Mouse (Mus musculus): Measurements from ENCODE around the gene Phf13. TPM values are rescaled to one million over a fixed set of nuclear protein-coding genes. Genes with fewer than 3 reads are reported as not detected.
A peak's percentile ranks its signal among the peaks of the same experiment; 100 is the strongest.

The Phf13 gene
- polyA plus RNA-seq, 1 experiment from 2014 or later = 23.1 TPM

DNA sequence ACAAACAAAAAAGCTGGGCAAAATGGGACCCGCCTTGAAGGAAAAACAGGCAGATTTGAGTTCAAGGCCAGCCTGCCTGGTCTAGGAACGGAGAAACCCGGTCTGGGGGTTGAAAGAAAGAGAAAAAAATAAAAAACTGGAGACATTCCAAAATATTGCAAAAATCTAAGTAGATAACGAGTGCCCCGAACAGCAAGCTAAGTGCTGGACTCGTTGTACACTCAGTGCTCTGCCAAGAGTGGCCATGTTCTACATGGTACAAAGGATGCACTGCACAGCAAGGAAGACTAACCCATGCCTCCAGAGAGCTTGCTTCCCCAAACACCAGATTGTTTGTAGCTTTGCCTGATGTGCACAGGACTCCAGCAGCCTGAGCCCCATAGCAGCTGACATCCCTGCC is 3.0 kb downstream of the Phf13 start:
- 90% methylated on average over 6 of the region's 6 CpGs for WGBS
- ATAC-seq (replicated peaks; ENCODE audit: insufficient number of reproducible peaks, low FRiP score, low TSS enrichment, low read depth) (no peak), DNase-seq (ENCODE audit: low spot score) (no peak)
- Histone ChIP-seq H3K9me3 (replicated peaks; ENCODE audit: control insufficient read depth, low read length) (no peaks in the 10 kb centered on the region), H3K27ac (replicated peaks; ENCODE audit: low read depth, low read length) (no peak overlapping the region), H3K4me1 (ENCODE audit: control insufficient read depth, insufficient read depth, low read length) (peaks cover 4% of the 10 kb centered on the region), H3K4me2 (ENCODE audit: low read depth, low read length) (no peak overlapping the region), H3K36me3 (replicated peaks; ENCODE audit: control insufficient read depth, insufficient read depth, low read depth, low read length) (peaks cover 7% of the 10 kb centered on the region), H3K4me3 (ENCODE audit: low read depth, low read length) (no peak overlapping the region), H3K9ac (replicated peaks; ENCODE audit: low read length) (no peak overlapping the region), H3K27me3 (ENCODE audit: control insufficient read depth, insufficient read depth, low read length) (no peaks in the 10 kb centered on the region)

- H3K4me2 ChIP-seq (ENCODE audit: low read depth, low read length) = no peak overlapping the region
- no peak overlapping the region for H3K4me3 ChIP-seq (ENCODE audit: low read depth, low read length)
- peaks cover 4% of the 10 kb centered on the region for H3K4me1 ChIP-seq (ENCODE audit: control insufficient read depth, insufficient read depth, low read length)
- H3K27me3 ChIP-seq (ENCODE audit: control insufficient read depth, insufficient read depth, low read length) = no peaks in the 10 kb centered on the region
- H3K27ac ChIP-seq (replicated peaks; ENCODE audit: low read depth, low read length) = no peak overlapping the region
- no peaks in the 10 kb centered on the region for H3K9me3 ChIP-seq (replicated peaks; ENCODE audit: control insufficient read depth, low read length)
- H3K9ac ChIP-seq (replicated peaks; ENCODE audit: low read length) = no peak overlapping the region
- DNase-seq (ENCODE audit: low spot score) (no peak), ATAC-seq (replicated peaks; ENCODE audit: insufficient number of reproducible peaks, low FRiP score, low TSS enrichment, low read depth) (no peak)
- peaks cover 7% of the 10 kb centered on the region for H3K36me3 ChIP-seq (replicated peaks; ENCODE audit: control insufficient read depth, insufficient read depth, low read depth, low read length)
- 91% methylated on average over 9 of the region's 9 CpGs for WGBS
Observed at GRCm38 (mm10) chr4:151992091-151992490, 4.0 kb downstream of the Phf13 start.

- H3K4me3 ChIP-seq (ENCODE audit: low read depth, low read length) = peak overlapping the region; percentile 80
- no peak overlapping the region for H3K27ac ChIP-seq (replicated peaks; ENCODE audit: low read depth, low read length)
- H3K9me3 ChIP-seq (replicated peaks; ENCODE audit: control insufficient read depth, low read length) = no peaks in the 10 kb centered on the region
- H3K9ac ChIP-seq (replicated peaks; ENCODE audit: low read length) = peak overlapping the region; percentile 91; the same call in 1 of the 2 replicates
- H3K36me3 ChIP-seq (replicated peaks; ENCODE audit: control insufficient read depth, insufficient read depth, low read depth, low read length) = peaks cover 7% of the 10 kb centered on the region
- no peaks in the 10 kb centered on the region; the same call in 1 of the 2 replicates for H3K4me1 ChIP-seq (ENCODE audit: control insufficient read depth, insufficient read depth, low read length)
- no peak for DNase-seq (ENCODE audit: low spot score)
- 32% methylated on average over 6 of the region's 6 CpGs for WGBS
- 0 out of 2 replicates have a peak, but pooled peaks have one; percentile 19 for ATAC-seq (replicated peaks; ENCODE audit: insufficient number of reproducible peaks, low FRiP score, low TSS enrichment, low read depth)
- peak overlapping the region; percentile 10; the same call in 1 of the 2 replicates for H3K4me2 ChIP-seq (ENCODE audit: low read depth, low read length)
- H3K27me3 ChIP-seq (ENCODE audit: control insufficient read depth, insufficient read depth, low read length) = no peaks in the 10 kb centered on the region
Observed at GRCm38 (mm10) chr4:151989110-151989488, 7.0 kb downstream of the Phf13 start.

GRCm38 (mm10) chr4:151988342-151989109 is 7.5 kb downstream of the Phf13 start, which contains the start of gene Thap3:
TSS of gene Thap3 (minus strand) at chr4:151988997.
- DNase-seq (ENCODE audit: low spot score) (peak; percentile 81), ATAC-seq (replicated peaks; ENCODE audit: insufficient number of reproducible peaks, low FRiP score, low TSS enrichment, low read depth) (peak; percentile 37)
- no peaks in the 10 kb centered on the region for H3K27me3 ChIP-seq (ENCODE audit: control insufficient read depth, insufficient read depth, low read length)
- peak within 1 kb of the TSS; percentile 70 for H3K4me2 ChIP-seq (ENCODE audit: low read depth, low read length)
- peak within 1 kb of the TSS; percentile 66 for H3K27ac ChIP-seq (replicated peaks; ENCODE audit: low read depth, low read length)
- WGBS = 1% methylated on average over 54 of the region's 54 CpGs
- H3K9ac ChIP-seq (replicated peaks; ENCODE audit: low read length) = peak within 1 kb of the TSS; percentile 91
- peak within 1 kb of the TSS; percentile 80 for H3K4me3 ChIP-seq (ENCODE audit: low read depth, low read length)
- no peaks in the 10 kb centered on the region; the same call in 1 of the 2 replicates for H3K4me1 ChIP-seq (ENCODE audit: control insufficient read depth, insufficient read depth, low read length)
- H3K9me3 ChIP-seq (replicated peaks; ENCODE audit: control insufficient read depth, low read length) = no peaks in the 10 kb centered on the region
- H3K36me3 ChIP-seq (replicated peaks; ENCODE audit: control insufficient read depth, insufficient read depth, low read depth, low read length) = peaks cover 7% of the 10 kb centered on the region

- Histone ChIP-seq H3K4me1 (ENCODE audit: control insufficient read depth, insufficient read depth, low read length) (no peaks in the 10 kb centered on the region; the same call in 1 of the 2 replicates), H3K4me2 (ENCODE audit: low read depth, low read length) (peak overlapping the region; percentile 70), H3K9ac (replicated peaks; ENCODE audit: low read length) (peak overlapping the region; percentile 91), H3K9me3 (replicated peaks; ENCODE audit: control insufficient read depth, low read length) (no peaks in the 10 kb centered on the region), H3K27ac (replicated peaks; ENCODE audit: low read depth, low read length) (no peak overlapping the region; the same call in 1 of the 2 replicates), H3K27me3 (ENCODE audit: control insufficient read depth, insufficient read depth, low read length) (no peaks in the 10 kb centered on the region), H3K4me3 (ENCODE audit: low read depth, low read length) (peak overlapping the region; percentile 80), H3K36me3 (replicated peaks; ENCODE audit: control insufficient read depth, insufficient read depth, low read depth, low read length) (peaks cover 7% of the 10 kb centered on the region)
- no peak for DNase-seq (ENCODE audit: low spot score)
- no peak for ATAC-seq (replicated peaks; ENCODE audit: insufficient number of reproducible peaks, low FRiP score, low TSS enrichment, low read depth)
- 33% methylated on average over 10 of the region's 10 CpGs for WGBS
Observed at GRCm38 (mm10) chr4:151988014-151988341, 8.1 kb downstream of the Phf13 start.

DNA sequence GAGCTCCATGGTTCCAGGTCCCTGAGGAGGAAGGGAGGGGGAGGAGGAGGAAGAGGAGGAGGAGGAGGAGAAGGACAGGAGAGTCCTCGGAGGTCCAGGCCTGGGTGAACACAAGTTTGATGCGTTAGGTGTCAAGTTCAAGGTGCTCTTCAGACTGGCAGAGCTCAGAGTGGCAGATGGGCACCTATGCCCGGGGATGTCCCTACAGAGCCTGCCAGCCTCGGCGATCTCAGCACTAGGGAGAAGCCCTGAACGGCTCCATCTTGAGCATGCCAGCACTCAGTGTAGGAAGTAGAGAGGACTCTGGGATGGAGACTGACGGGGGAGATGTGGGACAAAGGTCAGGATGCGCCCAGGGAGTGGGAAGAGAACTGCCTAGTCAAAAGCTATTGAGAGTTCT is 9.4 kb downstream of the Phf13 start:
- Histone ChIP-seq H3K4me2 (ENCODE audit: low read depth, low read length) (no peak overlapping the region), H3K27ac (replicated peaks; ENCODE audit: low read depth, low read length) (no peak overlapping the region), H3K36me3 (replicated peaks; ENCODE audit: control insufficient read depth, insufficient read depth, low read depth, low read length) (peaks cover 3% of the 10 kb centered on the region), H3K4me3 (ENCODE audit: low read depth, low read length) (no peak overlapping the region), H3K9ac (replicated peaks; ENCODE audit: low read length) (no peak overlapping the region), H3K4me1 (ENCODE audit: control insufficient read depth, insufficient read depth, low read length) (no peaks in the 10 kb centered on the region; the same call in 1 of the 2 replicates), H3K9me3 (replicated peaks; ENCODE audit: control insufficient read depth, low read length) (no peaks in the 10 kb centered on the region), H3K27me3 (ENCODE audit: control insufficient read depth, insufficient read depth, low read length) (no peaks in the 10 kb centered on the region)
- ATAC-seq (replicated peaks; ENCODE audit: insufficient number of reproducible peaks, low FRiP score, low TSS enrichment, low read depth) = no peak
- DNase-seq (ENCODE audit: low spot score) = no peak
- WGBS = 64% methylated on average over 8 of the region's 8 CpGs

- H3K36me3 ChIP-seq (replicated peaks; ENCODE audit: control insufficient read depth, insufficient read depth, low read depth, low read length) = peaks cover 3% of the 10 kb centered on the region
- H3K9ac ChIP-seq (replicated peaks; ENCODE audit: low read length) = no peak overlapping the region
- H3K9me3 ChIP-seq (replicated peaks; ENCODE audit: control insufficient read depth, low read length) = no peaks in the 10 kb centered on the region
- WGBS = 41% methylated on average over 10 of the region's 10 CpGs
- DNase-seq (ENCODE audit: low spot score) = no peak
- H3K27me3 ChIP-seq (ENCODE audit: control insufficient read depth, insufficient read depth, low read length) = no peaks in the 10 kb centered on the region
- H3K4me3 ChIP-seq (ENCODE audit: low read depth, low read length) = no peak overlapping the region
- ATAC-seq (replicated peaks; ENCODE audit: insufficient number of reproducible peaks, low FRiP score, low TSS enrichment, low read depth) = no peak
- no peak overlapping the region; the same call in 1 of the 2 replicates for H3K4me2 ChIP-seq (ENCODE audit: low read depth, low read length)
- no peak overlapping the region for H3K27ac ChIP-seq (replicated peaks; ENCODE audit: low read depth, low read length)
- H3K4me1 ChIP-seq (ENCODE audit: control insufficient read depth, insufficient read depth, low read length) = no peaks in the 10 kb centered on the region; the same call in 1 of the 2 replicates
Observed at GRCm38 (mm10) chr4:151985886-151986285, 10.2 kb downstream of the Phf13 start.

GRCm38 (mm10) chr4:151983560-151983959 is 12.5 kb downstream of the Phf13 start:
- Histone ChIP-seq H3K4me3 (ENCODE audit: low read depth, low read length) (no peak overlapping the region), H3K9ac (replicated peaks; ENCODE audit: low read length) (no peak overlapping the region), H3K4me2 (ENCODE audit: low read depth, low read length) (no peak overlapping the region), H3K4me1 (ENCODE audit: control insufficient read depth, insufficient read depth, low read length) (no peaks in the 10 kb centered on the region; the same call in 1 of the 2 replicates), H3K27ac (replicated peaks; ENCODE audit: low read depth, low read length) (no peak overlapping the region), H3K9me3 (replicated peaks; ENCODE audit: control insufficient read depth, low read length) (no peaks in the 10 kb centered on the region), H3K36me3 (replicated peaks; ENCODE audit: control insufficient read depth, insufficient read depth, low read depth, low read length) (peaks cover 12% of the 10 kb centered on the region), H3K27me3 (ENCODE audit: control insufficient read depth, insufficient read depth, low read length) (no peaks in the 10 kb centered on the region)
- DNase-seq (ENCODE audit: low spot score) = no peak
- WGBS = 33% methylated on average over 8 of the region's 9 CpGs
- peak; percentile 53; the same call in 1 of the 2 replicates for ATAC-seq (replicated peaks; ENCODE audit: insufficient number of reproducible peaks, low FRiP score, low TSS enrichment, low read depth)

Data from embryonic facial prominence, embryonic 11.5 days (tissue).